Mouse (Mus musculus) liver, adult 2 months (tissue): ENCODE data around the gene Ifna13. TPM values are rescaled to one million over a fixed set of nuclear protein-coding genes. Genes with fewer than 3 reads are reported as not detected.

Experiments
- DNase-seq: peaks from one replicate; pipeline ENCODE4 v3.0.0-alpha.2; 2011; ENCODE audit warnings: low read depth, low spot score; ENCODE audit errors: extremely low read depth
- H3K27ac ChIP-seq: fragments of 200-500 bp; replicated peaks from 2 replicates; pipeline ENCODE4 v1.5.1; 2012; ENCODE audit warnings: low read depth, mild to moderate bottlenecking, control low read depth, inconsistent platforms, low read length; ENCODE audit not compliant: insufficient read depth
- H3K27me3 ChIP-seq: fragments of 200-500 bp; 2 replicates; pipeline ENCODE4 v1.6.1; 2012; ENCODE audit warnings: mild to moderate bottlenecking, moderate library complexity, low read length, inconsistent platforms; ENCODE audit not compliant: control insufficient read depth, insufficient read depth
- H3K36me3 ChIP-seq: fragments of 200-500 bp; 2 replicates; pipeline ENCODE4 v1.6.1; 2012; ENCODE audit warnings: low read length, inconsistent platforms; ENCODE audit not compliant: control insufficient read depth, insufficient read depth
- H3K4me1 ChIP-seq: fragments of 200-500 bp; 2 replicates; pipeline ENCODE4 v1.6.1; 2011; ENCODE audit warnings: low read length; ENCODE audit not compliant: control insufficient read depth, insufficient read depth
- H3K4me3 ChIP-seq: fragments of 200-500 bp; 2 replicates; pipeline ENCODE4 v1.5.1; 2011; ENCODE audit warnings: low read depth, mild to moderate bottlenecking, control low read depth, low read length, moderate library complexity; ENCODE audit not compliant: insufficient read depth
- H3K79me2 ChIP-seq: fragments of 200-500 bp; 2 replicates; pipeline ENCODE4 v1.6.1; 2012; ENCODE audit warnings: inconsistent platforms, mild to moderate bottlenecking, low read length, moderate library complexity; ENCODE audit not compliant: control insufficient read depth, insufficient read depth
- H3K9ac ChIP-seq: fragments of 200-500 bp; 2 replicates; pipeline ENCODE4 v1.6.1; 2012; ENCODE audit warnings: low read depth, mild to moderate bottlenecking, control low read depth, inconsistent platforms, low read length
- CTCF ChIP-seq: fragments of 200-500 bp; IDR thresholded peaks from 2 replicates; pipeline ENCODE4 v1.5.1; 2011; ENCODE audit warnings: low read depth, low read length, control low read depth
- POLR2A ChIP-seq: fragments of 200-500 bp; IDR thresholded peaks from 2 replicates; pipeline ENCODE4 v1.6.1; 2011; ENCODE audit warnings: low read length, control low read depth; ENCODE audit not compliant: insufficient read depth; ENCODE audit errors: extremely low read depth
- WGBS: fragments of 180-500 bp; shearing (Covaris S2); methylation state at CpG from one replicate; pipeline ENCODE4 v1.1.7; 2018; 5-methylcytosine and 5-hydroxymethylcytosine counted together
- polyA plus RNA-seq: library from polyadenylated mRNA; depleted of rRNA; stranded (reverse); fragments of >200 nt; gene quantifications from 2 replicates; pipeline ENCODE4 v1.2.3, GENCODE M21; 2012; rRNA removed
- total RNA-seq: library from RNA; depleted of rRNA; stranded (reverse); fragments of >200 nt; gene quantifications from 2 replicates; pipeline ENCODE4 v1.2.3, GENCODE M21; 2014; rRNA removed

Gene Ifna13
- total RNA-seq (not detected in 2 replicates), polyA plus RNA-seq (not detected in 2 replicates)

- DNase-seq = no peak
- Histone ChIP-seq H3K27ac (no peak within 1 kb of the TSS), H3K36me3 (no peaks in the 10 kb centered on the region), H3K9ac (no peak within 1 kb of the TSS), H3K27me3 (no peaks in the 10 kb centered on the region), H3K4me3 (no peak within 1 kb of the TSS), H3K4me1 (no peaks in the 10 kb centered on the region), H3K79me2 (no peaks in the 10 kb centered on the region)
- WGBS = 58% methylated on average over 2 of the region's 2 CpGs
- no peak for TF ChIP-seq CTCF
- TF ChIP-seq POLR2A = no peak
Measured at GRCm38 (mm10) chr4:88644359-88644758, at the start of gene Ifna13. Gene Ifna13, minus strand, starts transcription at chr4:88644459.

DNA sequence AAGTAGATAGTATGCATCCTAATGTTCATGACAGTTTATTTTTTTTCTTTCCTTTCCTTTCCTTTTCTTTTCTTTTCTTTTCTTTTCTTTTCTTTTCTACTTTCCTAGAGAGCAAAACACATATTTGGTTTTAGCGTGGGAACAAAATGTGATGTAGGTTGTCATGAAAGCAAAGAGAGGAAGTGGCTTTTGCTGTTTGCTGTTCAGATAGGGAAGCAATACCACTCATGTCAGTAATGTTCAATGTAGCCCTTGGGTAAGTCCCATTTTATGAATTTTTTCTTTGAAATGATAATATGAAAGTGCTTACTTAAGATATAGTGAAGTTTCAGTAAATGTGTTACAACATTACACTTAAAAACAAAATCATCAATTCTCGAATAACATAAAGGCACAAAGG, 49.1 kb upstream of the Ifna13 start:
- H3K27ac ChIP-seq = no peak overlapping the region
- 70% methylated on average over 2 of the region's 2 CpGs for WGBS
- no peak overlapping the region for H3K9ac ChIP-seq
- no peaks in the 10 kb centered on the region for H3K27me3 ChIP-seq
- no peaks in the 10 kb centered on the region for H3K36me3 ChIP-seq
- no peak for DNase-seq
- H3K4me3 ChIP-seq = no peak overlapping the region
- H3K4me1 ChIP-seq = no peaks in the 10 kb centered on the region
- TF ChIP-seq POLR2A (no peak), CTCF (no peak)
- no peaks in the 10 kb centered on the region for H3K79me2 ChIP-seq

DNA sequence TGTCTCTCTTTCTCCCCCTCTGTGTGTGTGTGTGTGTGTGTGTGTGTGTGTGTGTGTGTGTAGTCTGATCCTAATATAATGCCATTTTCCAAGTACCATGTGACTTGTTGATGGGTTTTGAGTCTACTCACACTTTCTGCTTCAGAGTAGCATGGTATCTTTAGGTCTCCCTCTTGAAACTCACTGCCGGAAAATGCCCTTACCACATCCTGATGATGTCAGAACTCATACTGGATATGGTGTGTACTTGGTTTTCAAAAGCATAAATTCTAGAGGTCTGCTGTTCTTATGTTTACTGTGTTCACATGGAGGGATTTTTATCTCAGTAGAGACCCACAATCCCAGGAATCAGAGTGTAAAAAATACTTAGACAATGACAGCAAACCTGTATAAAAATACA, 48.3 kb upstream of the Ifna13 start:
- Histone ChIP-seq H3K27me3 (no peaks in the 10 kb centered on the region), H3K27ac (no peak overlapping the region), H3K9ac (no peak overlapping the region), H3K36me3 (no peaks in the 10 kb centered on the region), H3K4me3 (no peak overlapping the region), H3K4me1 (no peaks in the 10 kb centered on the region), H3K79me2 (no peaks in the 10 kb centered on the region)
- TF ChIP-seq POLR2A = no peak
- no peak for TF ChIP-seq CTCF
- no peak for DNase-seq
- 59% methylated on average over 1 of the region's 1 CpGs for WGBS

GRCm38 (mm10) chr4:88691259-88691658, 47.0 kb upstream of the Ifna13 start, which contains the start of gene Ifnab:
Gene Ifnab, minus strand, starts transcription at chr4:88691359.
- H3K27me3 ChIP-seq = no peaks in the 10 kb centered on the region
- no peak within 1 kb of the TSS for H3K9ac ChIP-seq
- H3K4me1 ChIP-seq = no peaks in the 10 kb centered on the region
- no peak within 1 kb of the TSS for H3K4me3 ChIP-seq
- H3K79me2 ChIP-seq = no peaks in the 10 kb centered on the region
- H3K27ac ChIP-seq = no peak within 1 kb of the TSS
- TF ChIP-seq POLR2A (no peak), CTCF (no peak)
- H3K36me3 ChIP-seq = no peaks in the 10 kb centered on the region
- no peak for DNase-seq
- WGBS = 51% methylated on average over 2 of the region's 2 CpGs

DNA sequence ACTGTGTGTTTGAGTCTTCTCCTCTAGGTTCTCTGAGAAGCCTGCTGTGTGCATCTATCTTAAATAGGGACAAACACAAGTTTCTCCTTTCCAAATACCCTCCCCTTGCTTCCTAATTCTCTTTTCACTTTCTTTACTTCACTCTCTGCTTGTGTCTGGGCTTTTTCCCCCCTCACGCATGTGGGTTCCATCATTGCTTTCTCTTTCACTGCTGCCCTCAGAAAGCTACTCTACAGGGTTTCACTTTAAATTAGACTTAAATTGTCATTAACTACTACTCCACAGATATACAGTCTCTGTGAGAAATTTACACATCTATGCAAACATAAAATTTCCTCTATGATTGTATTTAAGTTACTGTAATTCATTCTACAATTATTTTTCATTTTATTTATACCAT, 39.6 kb upstream of the Ifna13 start, which contains the start of gene Ifna2:
Gene Ifna2, minus strand, starts transcription at position 101 of the 400 bp plus-strand sequence.
- Histone ChIP-seq H3K36me3 (no peaks in the 10 kb centered on the region), H3K4me1 (no peaks in the 10 kb centered on the region), H3K27ac (no peak within 1 kb of the TSS)

DNA sequence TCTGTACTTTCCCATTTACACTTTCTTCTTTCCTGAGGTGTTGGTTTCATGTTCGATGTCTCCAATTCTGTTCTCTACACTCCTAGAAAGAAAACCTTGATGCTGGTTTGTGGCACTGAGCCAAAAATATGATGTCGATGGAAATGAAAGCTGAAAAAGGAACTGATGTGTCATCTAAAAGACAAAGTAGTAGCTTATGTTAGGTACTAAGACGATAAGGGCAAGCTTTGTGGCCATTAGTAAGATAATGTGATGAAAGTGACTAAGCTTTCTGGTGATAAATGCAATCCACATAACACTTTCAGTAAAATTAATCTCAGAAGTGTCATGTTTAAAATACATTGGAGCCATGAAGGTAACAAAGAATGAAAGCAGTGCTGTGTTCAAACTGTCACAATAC, 37.1 kb upstream of the Ifna13 start:
- Histone ChIP-seq H3K4me3 (no peak overlapping the region), H3K4me1 (no peaks in the 10 kb centered on the region), H3K27ac (no peak overlapping the region), H3K79me2 (no peaks in the 10 kb centered on the region), H3K36me3 (no peaks in the 10 kb centered on the region), H3K9ac (no peak overlapping the region), H3K27me3 (no peaks in the 10 kb centered on the region)
- WGBS = 51% methylated on average over 3 of the region's 3 CpGs
- DNase-seq = no peak
- no peak for TF ChIP-seq CTCF
- TF ChIP-seq POLR2A = no peak

More for the DNA sequence above, 39.6 kb upstream of the Ifna13 start, which contains the start of gene Ifna2:
- no peak for DNase-seq
- WGBS = 96% methylated on average over 1 of the region's 1 CpGs
- Histone ChIP-seq H3K27me3 (no peaks in the 10 kb centered on the region), H3K9ac (no peak within 1 kb of the TSS), H3K4me3 (no peak within 1 kb of the TSS), H3K79me2 (no peaks in the 10 kb centered on the region)
- TF ChIP-seq CTCF (no peak), POLR2A (no peak)
